Mouse (Mus musculus): ENCODE data around the gene Nrxn3. TPM values are rescaled to one million over a fixed set of nuclear protein-coding genes. Genes with fewer than 3 reads are reported as not detected.
A peak's percentile ranks its signal among the peaks of the same experiment; 100 is the strongest.

Gene Nrxn3
- under 1 TPM; 0.57 to 0.97 TPM for total RNA-seq (2021)
- long read RNA-seq, experiment 1: 0 reads
- long read RNA-seq, experiment 2, partial matches to known transcripts: 0 of 1 reads
- long read RNA-seq, experiment 2, other reads (novel, unspliced or antisense): 1 of 1 reads

DNA sequence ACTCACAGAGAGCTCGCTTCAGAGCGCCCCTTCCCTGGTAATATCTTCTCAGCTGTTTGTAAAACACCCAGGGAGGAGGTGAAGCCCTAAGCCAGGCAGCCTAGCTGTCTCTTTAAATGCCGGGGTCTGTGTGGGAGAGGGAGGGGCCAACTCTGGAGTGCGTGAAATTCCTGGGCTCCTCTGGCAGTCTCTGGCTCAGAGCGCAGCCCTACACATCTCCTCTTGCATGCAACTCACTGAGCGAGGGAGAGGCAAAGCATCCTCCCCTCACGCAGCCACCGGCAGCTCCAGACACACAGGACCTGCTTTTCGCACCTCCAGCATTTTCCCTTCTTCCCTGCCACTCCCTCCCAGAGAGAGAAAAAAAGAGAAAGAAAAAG is at the start of gene Nrxn3:
Nrxn3 (plus strand) TSS at position 186 of the 380 bp plus-strand sequence.
- DNase-seq: peak; percentile 23

DNA sequence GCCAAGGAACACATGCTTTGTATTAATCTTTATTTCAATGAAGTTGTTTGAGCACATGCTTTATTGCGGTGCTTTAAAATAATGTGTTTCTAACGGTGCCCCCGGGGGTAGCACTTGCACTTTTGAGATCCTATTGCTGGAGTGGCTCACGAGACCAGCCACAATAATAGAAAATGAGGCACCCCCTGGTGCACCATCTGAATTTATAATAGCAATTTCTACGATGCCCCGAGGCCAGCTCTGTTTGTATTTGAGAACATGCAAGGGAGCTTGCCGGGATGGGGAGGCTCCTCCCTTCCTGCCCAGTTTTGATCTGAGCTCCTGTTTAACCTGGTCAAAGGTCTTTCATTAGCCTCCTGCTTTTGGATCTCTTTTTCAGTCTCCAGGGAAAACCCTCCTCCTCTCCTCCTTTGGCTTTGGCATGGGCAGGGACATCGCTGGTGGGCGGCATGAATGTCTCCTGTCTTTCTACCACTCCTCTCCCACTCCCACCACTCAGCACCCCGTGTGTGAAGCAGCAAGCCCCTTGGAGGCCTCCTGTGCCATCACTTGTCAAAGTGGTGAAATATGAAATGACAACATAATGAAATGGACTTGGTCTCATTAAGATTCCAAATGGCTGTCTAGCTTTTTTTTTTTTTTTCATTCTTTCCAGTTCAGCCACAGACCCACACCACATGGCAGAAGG is 18.4 kb upstream of the Nrxn3 start:
- no peak for DNase-seq

DNA sequence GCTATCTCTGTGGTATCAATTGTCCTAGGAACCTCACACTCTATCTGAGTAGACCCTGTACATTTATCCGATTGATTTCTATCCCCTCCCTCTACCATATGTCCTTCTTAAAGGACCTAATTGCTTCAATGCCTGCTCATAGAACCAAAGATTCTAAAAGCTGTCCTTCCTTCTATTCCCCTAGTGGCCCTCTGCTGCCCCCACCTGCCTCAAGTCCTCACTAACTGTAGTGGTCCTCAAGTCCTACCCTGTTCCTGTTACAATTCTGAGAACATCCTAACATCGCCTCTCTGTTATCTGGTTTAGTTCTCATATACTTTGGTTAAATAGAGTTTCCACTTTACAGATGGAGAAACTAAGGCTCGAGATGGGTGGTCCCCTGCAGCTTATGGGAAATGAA is 16.7 kb upstream of the Nrxn3 start:
- no peak for DNase-seq

DNA sequence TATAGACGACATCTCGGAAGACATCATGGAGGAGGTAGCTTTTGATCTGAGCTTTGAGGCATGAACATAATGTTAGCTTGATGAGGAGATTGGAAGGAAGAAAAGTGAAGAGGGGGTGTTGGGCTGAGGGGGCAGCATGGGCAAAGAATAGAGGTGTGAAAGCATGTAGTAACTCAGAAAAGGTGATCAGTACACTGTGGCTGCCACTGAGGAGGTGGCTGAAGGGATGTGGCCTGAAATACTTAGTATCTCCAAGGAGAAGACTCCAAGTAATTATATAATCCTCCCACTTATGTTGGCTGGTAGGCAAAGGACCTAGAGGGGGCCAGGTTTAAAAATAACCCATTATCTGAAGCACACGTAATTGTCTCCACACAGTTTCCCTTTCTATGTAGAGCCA is 14.9 kb upstream of the Nrxn3 start:
- no peak for DNase-seq

GRCm38 (mm10) chr12:88709223-88709622 is 13.5 kb upstream of the Nrxn3 start:
- peak; percentile 77 for DNase-seq

DNA sequence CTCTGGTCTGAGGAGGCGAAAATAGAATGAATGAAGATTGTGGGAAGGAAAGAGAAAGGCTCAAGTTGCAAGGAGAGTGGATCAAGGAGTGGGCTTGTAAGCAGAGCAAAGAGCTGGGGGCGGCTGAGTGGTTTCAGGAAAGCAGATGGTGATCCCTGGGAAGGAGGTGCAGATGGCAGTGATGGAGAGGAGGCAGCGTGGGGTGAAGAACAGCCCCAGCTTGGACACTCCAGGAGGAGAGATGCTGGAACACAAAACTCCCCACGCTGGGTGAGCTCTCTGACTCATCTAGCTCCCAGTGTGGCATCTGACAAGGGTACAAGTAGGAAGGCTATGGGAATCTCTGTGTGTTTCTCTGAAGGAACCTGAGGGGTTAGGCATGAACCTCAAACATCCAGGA is 9.2 kb upstream of the Nrxn3 start:
- DNase-seq: no peak

DNA sequence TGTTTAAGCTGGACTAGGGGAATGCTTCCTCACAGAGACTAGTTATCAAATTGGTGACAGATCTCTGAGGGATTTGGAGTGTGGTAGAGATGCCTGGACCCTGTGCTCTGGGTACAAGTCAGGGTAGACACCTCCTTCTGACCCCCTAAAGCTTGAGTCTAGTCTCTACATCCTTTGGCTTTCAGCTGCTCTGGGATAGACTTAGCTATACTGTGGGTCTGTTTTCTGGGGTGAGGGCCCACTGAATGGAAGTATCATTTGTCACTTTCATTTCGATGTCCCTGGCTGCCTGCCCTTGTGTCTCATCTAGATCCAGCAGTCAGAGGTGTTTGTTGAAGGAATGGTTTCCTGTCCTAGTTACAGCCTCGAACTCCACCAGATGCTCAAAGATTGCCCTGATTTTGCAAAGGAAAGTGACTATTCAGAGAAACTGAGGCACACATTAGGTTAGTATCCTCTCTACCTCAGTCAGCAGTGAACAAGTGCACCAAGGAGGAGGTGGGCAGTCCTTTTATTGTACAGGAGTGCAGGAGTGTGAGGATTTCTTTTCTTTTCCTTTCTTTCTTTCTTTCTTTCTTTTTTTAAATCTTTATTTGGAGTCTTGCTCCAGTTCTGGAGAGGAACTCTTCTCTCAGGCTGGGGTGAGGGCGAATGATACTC is 515 bp upstream of the Nrxn3 start:
- DNase-seq: no peak

- no peak for DNase-seq
Measured at GRCm38 (mm10) chr12:88726316-88726715, 3.6 kb downstream of the Nrxn3 start.

DNA sequence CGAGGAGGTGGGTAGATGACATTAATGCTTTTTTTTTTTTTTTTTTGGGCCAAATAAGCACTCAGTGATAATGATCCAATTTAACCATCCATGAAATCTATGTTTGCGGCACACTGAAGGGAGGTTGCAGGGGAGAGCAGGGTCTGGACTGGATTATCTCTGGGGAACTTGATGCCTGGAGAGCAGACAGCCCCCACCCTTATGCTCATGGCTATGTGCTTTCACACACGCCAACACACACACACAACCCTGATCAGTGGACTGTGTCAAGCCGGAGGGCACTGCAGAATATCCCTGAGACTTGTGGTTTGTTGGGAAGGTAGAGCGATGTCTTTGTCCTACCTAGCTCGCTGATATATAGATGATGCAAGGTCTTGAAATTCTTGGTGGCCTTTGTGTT is 4.1 kb downstream of the Nrxn3 start:
- DNase-seq: no peak

- DNase-seq: no peak
Measured at GRCm38 (mm10) chr12:88730720-88731119, 8.0 kb downstream of the Nrxn3 start.

- DNase-seq: no peak
Measured at GRCm38 (mm10) chr12:88735045-88735444, 12.4 kb downstream of the Nrxn3 start.

GRCm38 (mm10) chr12:88737081-88737480 is 14.4 kb downstream of the Nrxn3 start:
- no peak for DNase-seq

DNA sequence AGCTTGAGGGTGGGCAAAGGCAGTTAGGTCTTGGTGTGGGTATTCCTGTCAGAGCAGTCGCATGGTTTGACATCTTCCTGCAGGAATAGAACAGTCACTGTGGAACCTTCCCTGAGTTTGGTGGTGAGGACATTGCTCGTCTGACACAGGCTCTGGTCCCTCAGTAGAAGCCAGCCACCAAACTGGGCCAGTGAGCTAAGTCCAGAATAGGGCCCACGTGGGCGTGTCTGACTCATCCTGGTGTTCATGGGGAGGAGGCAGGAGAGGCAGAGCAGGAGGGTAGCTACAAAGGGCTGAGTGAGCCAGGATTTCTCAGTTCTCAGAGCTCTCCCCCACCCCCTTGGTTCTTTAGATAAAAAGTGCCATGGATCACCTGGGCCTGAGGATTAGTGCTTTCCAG is 15.9 kb downstream of the Nrxn3 start:
- DNase-seq: no peak

GRCm38 (mm10) chr12:88746788-88747187 is 24.1 kb downstream of the Nrxn3 start:
- peak; percentile 9 for DNase-seq

GRCm38 (mm10) chr12:88764791-88765190 is 42.1 kb downstream of the Nrxn3 start:
- no peak for DNase-seq

DNA sequence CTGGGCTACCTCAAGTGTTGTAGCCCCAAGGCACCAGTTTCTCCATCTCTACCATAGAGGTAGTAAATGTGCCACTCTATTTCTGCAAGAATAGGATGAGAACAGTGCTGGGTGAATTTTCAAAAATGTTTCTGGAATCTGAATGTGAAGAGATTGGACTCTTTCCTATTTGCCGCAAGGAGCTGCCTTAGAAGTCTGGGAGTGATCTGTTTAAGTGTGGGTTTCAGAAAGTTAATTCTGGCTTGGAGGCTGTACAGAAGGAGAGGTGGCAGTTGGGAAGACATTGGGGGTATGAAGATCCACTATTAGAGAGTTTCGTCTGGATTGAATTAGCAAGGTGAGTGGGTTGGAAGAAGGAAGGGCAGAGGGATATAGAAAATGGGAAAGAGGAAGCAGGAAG is 52.0 kb downstream of the Nrxn3 start:
- no peak for DNase-seq

DNA sequence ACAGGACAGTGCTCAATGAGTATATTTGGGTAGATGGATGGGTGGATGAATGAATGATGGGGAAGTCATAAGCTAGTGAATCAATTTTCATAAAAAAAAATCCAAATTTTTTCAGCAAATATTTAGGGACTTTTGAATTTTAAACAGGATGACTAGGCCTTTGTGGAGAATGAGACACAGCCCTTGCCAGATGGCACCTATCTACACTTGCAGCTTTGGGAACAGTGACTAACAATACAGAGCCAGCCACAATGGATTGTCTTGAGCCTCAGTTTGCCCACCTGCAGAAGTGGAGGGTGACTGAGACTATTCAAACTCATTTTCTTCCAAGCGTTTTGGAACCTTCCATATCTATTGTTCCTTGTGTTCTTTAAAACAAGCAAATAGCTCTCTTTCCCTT is 55.4 kb downstream of the Nrxn3 start:
- DNase-seq: no peak

DNA sequence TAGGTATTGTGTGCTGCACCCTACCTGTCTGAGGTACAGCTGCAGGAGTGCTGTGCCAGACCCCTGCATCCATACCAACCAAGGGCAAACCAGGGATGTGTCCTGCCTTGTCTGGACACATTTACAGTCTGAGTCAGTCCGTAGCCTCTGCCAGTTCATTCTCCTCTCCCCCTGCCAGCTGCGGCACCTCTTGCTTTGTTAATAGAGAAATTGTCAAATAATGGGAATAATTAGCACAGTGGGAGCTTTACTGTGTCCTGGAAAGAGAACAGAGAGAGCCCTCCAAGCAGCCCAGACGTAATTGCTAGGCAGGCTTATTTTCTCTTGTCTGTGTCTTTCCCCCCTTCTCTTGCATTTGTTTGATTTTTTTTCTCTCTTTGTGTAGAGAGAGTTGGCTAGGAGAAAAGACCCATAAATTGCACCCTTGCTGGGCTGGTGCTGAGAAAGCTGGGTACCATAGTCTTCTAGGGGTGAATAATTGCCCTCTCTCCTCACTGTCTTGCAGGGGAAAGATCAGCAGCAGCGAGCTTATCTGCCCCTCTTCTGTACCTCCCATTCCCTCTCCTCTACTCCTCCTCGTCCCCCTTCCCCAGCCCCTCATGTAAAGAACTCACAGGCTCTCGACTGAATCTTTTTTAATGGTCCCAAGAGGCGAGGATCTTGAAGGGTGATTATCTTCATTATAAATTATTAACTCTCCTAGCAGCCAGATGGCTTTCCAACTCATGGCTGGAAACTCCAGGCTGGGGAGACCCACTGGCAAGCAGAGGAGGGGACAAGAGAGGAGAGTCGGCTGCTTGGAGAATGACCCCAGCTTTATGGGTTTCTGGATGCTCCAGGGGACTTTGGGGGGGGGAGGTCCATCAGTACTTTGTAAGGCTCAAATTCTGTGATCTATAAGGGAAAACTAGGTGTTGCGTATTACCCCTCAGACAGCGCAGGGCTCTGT is 61.8 kb downstream of the Nrxn3 start:
- no peak for DNase-seq

DNA sequence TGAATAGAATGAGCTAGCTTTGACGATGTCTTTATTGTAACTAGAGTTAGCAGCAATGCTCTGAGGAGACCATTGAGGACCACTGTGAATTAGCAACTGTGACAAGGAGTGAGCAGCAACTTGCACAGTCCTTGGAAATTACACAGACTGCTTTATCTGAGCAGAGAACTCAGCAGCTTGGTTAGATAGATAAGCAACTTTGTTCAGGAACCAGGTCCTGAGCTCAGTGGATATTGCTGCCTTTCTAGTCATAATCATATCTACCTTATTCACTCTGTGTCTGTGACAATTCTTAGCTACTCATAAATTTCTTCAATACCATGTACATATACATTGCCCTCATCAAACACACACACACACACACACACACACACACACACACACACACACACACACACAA is 70.6 kb downstream of the Nrxn3 start:
- DNase-seq: no peak

DNA sequence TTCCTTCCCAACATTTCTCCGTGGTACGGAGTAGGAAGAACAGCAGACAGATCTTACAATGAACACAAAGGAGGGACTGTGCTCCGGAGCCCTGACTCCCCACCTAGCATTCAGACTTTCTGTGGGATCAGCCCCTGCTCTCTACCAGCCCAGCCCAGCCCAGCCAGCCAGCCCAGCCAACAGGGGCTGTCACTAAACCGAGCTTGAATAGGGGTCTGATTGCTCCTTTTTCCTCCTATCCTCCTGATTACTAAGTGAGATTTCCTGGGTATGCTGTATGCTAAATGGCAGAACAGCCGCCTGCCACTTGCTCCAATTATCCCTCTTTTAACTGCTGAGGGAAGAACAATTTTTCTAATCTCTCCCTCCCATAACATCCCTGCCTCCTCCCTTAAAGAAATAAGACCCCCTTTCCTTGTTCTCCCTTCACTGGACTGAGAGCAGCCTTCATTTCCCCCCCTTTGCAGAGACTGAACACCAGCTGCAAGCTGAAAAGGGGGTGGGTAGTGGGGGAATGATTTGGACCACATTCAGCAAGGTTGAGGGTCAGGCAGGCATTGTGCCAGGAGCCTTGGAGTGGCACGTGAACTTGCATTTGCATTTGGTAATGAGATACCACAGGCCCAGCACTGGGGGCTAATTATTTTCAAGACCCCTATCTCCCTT is 78.4 kb downstream of the Nrxn3 start:
- no peak for DNase-seq

- no peak for DNase-seq
Measured at GRCm38 (mm10) chr12:88801656-88802007, 79.0 kb downstream of the Nrxn3 start.

DNA sequence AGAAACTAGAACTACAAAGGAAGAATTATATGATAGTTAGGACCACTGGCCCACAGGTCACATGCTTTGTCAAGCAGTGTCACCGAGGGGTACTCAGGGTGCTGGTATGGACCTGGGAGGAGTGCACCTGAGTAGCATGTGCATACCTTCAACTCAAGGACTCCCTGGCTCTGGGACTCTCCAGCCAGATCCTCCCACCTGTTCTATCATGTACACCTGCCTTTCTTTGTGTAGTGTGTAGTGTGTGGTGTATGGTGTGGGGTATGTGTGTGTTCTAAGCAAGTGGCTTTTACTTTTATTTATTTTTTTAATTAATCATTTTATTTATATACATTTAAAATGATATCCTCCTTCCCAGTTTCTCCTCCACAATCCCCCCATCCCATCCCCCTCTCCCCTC is 86.3 kb downstream of the Nrxn3 start:
- no peak for DNase-seq

Measured in adrenal gland, postnatal 10 days (tissue).